Mouse (Mus musculus): ENCODE measurements around the gene Pced1b.

DNA sequence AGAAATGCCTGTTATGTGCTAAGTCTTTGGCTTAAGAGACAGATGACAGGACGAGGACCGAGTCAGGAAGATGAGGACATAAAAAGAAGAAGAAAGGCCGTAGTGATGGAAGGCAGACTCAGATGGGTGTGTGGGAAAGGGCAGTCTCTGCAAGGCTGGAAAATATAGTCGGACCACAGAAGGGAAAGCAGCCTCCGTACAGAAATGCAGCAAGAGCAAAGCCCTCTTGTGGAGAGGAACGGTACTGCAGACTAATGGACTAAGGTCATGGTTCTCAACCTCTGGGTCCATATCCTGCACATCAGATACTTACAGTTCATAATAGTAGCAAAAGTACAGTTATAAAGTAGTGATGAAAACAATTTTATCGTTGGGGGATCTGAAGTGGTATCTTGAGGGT lies 11.7 kb upstream of the Pced1b start:
- TF ChIP-seq EP300 (IDR thresholded peaks at IDR 0.05; ENCODE audit: insufficient read depth, low read depth, low read length) = 0 out of 2 replicates have a peak, but pooled peaks have one; percentile 18
- no peak for TF ChIP-seq POLR2A (IDR thresholded peaks at IDR 0.05; ENCODE audit: insufficient read depth, low read depth, low read length)
- TF ChIP-seq CTCF (IDR thresholded peaks at IDR 0.05) = peak; percentile 98

Measured in heart, adult 2 months (tissue).